Mouse (Mus musculus): ENCODE results near the gene Krt17.
A peak's percentile ranks its signal among the peaks of the same experiment; 100 is the strongest.

GRCm38 (mm10) chr11:100297801-100298200, 37.0 kb upstream of the Krt17 start:
- peak; percentile 78 for TF ChIP-seq CTCF (IDR thresholded peaks at IDR 0.05; ENCODE audit: low read depth)
- TF ChIP-seq EP300 (IDR thresholded peaks at IDR 0.05; ENCODE audit: low read depth): no peak
